Mouse (Mus musculus) thymus, adult 2 months (tissue): ENCODE data around the gene Tas2r119.

ENCODE experiments used
- CTCF ChIP-seq: fragments of 200-500 bp; IDR thresholded peaks from 2 replicates; pipeline ENCODE4 v1.5.1; 2012; ENCODE audit warnings: mild to moderate bottlenecking, control low read depth, low read length, moderate library complexity, borderline replicate concordance; ENCODE audit not compliant: control insufficient read depth, poor library complexity, insufficient read depth; ENCODE audit errors: extremely low read depth
- POLR2A ChIP-seq: fragments of 200-500 bp; IDR thresholded peaks from 2 replicates; pipeline ENCODE4 v1.6.1; 2012; ENCODE audit warnings: mild to moderate bottlenecking, low read length, control low read depth, moderate library complexity; ENCODE audit not compliant: control insufficient read depth, poor library complexity, insufficient read depth; ENCODE audit errors: extremely low read depth

DNA sequence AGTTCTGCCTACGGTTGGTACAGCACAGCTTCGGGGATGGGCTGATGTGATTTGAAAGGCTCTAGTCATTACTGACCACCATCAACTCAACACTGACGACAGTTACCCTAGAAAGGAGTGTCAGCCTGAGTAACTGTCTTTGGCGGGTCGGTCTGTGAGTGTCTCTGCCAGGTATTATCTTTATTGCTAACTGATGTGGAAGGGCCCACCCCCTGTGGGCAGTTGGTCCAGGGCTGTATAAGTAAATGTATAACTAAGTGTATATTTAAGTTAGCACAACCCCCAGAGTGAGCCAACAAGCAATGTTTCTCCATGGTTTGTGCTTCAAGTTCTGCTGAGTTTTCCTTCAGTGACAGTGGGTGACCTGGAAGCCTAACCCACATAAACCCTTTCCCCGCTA lies 13.3 kb downstream of the Tas2r119 start:
- TF ChIP-seq POLR2A (no peak), CTCF (no peak)
